Mouse (Mus musculus) embryonic fibroblast, embryonic 13.5 days (primary cell): ENCODE results near the gene Zkscan1.

Experiments used
- CTCF ChIP-seq: IDR thresholded peaks from 2 replicates; pipeline ENCODE4 v1.5.1; 2011; ENCODE audit warnings: mild to moderate bottlenecking, control low read depth, low read length, moderate library complexity, borderline replicate concordance; ENCODE audit not compliant: insufficient read depth
- POLR2A ChIP-seq: IDR thresholded peaks from 2 replicates; pipeline ENCODE4 v1.6.1; 2011; ENCODE audit warnings: low read depth, mild to moderate bottlenecking, control low read depth, low read length, moderate library complexity

- TF ChIP-seq POLR2A = no peak
- no peak for TF ChIP-seq CTCF
Observed at GRCm38 (mm10) chr5:138085421-138085911, 582 bp downstream of the Zkscan1 start.
